Mouse (Mus musculus) urinary bladder, postnatal 36 days (tissue): Measurements from ENCODE around the gene Gsn.

Experiments
- DNase-seq, 2 experiments: peaks; one replicate each; pipeline ENCODE4 v3.0.0; 2022; ENCODE audit warnings: low spot score in 2 of 2, mixed read lengths in 1 of 2

Gsn gene

GRCm38 (mm10) chr2:35278371-35279210 lies 22.4 kb downstream of the Gsn start:
- peak; percentile 58 to 79 for DNase-seq

- DNase-seq = no peak
These were observed 23.8 kb downstream of the Gsn start for GRCm38 (mm10) chr2:35280001-35280400.

- peak; percentile 78 to 83 for DNase-seq
These were observed 26.0 kb downstream of the Gsn start for GRCm38 (mm10) chr2:35282214-35282613.

GRCm38 (mm10) chr2:35283997-35284396 lies 27.8 kb downstream of the Gsn start:
- DNase-seq = no peak

- DNase-seq = peak in 1 of 2 experiments; percentile 55
These were observed 29.0 kb downstream of the Gsn start for GRCm38 (mm10) chr2:35285209-35285608.

GRCm38 (mm10) chr2:35287017-35287620 lies 30.9 kb downstream of the Gsn start:
- DNase-seq = no peak

GRCm38 (mm10) chr2:35288758-35289635 lies 32.8 kb downstream of the Gsn start:
- peak; percentile 78 to 81 for DNase-seq

- no peak for DNase-seq
These were observed 35.7 kb downstream of the Gsn start for GRCm38 (mm10) chr2:35291856-35292255.

- no peak for DNase-seq
These were observed 36.5 kb downstream of the Gsn start for GRCm38 (mm10) chr2:35292700-35293099.

- DNase-seq = no peak
These were observed 37.1 kb downstream of the Gsn start for GRCm38 (mm10) chr2:35293291-35293690.

GRCm38 (mm10) chr2:35297703-35298332 lies 41.6 kb downstream of the Gsn start:
- DNase-seq = peak; percentile 60 to 79

GRCm38 (mm10) chr2:35299437-35299836 lies 43.3 kb downstream of the Gsn start:
- DNase-seq = no peak

- DNase-seq = no peak
These were observed 46.1 kb downstream of the Gsn start for GRCm38 (mm10) chr2:35302049-35302885.

GRCm38 (mm10) chr2:35308166-35308565 lies 52.0 kb downstream of the Gsn start:
- DNase-seq = no peak

- no peak for DNase-seq
These were observed 53.8 kb downstream of the Gsn start for GRCm38 (mm10) chr2:35309906-35310493.

- no peak for DNase-seq
These were observed 58.1 kb downstream of the Gsn start for GRCm38 (mm10) chr2:35314300-35314699.

- DNase-seq = no peak
These were observed 61.4 kb downstream of the Gsn start for GRCm38 (mm10) chr2:35317604-35318003.

GRCm38 (mm10) chr2:35318405-35318804 lies 62.2 kb downstream of the Gsn start:
- no peak for DNase-seq

GRCm38 (mm10) chr2:35320399-35320798 lies 64.2 kb downstream of the Gsn start:
- no peak for DNase-seq

- DNase-seq = peak; percentile 50 to 66
These were observed 66.4 kb downstream of the Gsn start for GRCm38 (mm10) chr2:35322404-35323164.
